Mouse (Mus musculus) cerebellum, adult 18-20 months (tissue): ENCODE results near the gene Ints14.
"Not testable (repeated sequence)": the region's sequence is repeated elsewhere in the genome, so short reads cannot be mapped to it uniquely, and the experiment has no call there.

Experiments used
- DNase-seq, 2 experiments: peaks; one replicate each; pipeline ENCODE4 v3.0.0; 2021

Gene Ints14

GRCm38 (mm10) chr9:65020991-65021886 lies 60.5 kb downstream of the Ints14 start, which contains the start of gene Hacd3:
TSS of gene Hacd3 (minus strand) at chr9:65021693.
- peak; percentile 91 to 94 for DNase-seq

- no peak for DNase-seq
These were observed 61.3 kb downstream of the Ints14 start for GRCm38 (mm10) chr9:65021887-65022579.

- DNase-seq = no peak
These were observed 62.0 kb downstream of the Ints14 start for GRCm38 (mm10) chr9:65022580-65023135.

DNA sequence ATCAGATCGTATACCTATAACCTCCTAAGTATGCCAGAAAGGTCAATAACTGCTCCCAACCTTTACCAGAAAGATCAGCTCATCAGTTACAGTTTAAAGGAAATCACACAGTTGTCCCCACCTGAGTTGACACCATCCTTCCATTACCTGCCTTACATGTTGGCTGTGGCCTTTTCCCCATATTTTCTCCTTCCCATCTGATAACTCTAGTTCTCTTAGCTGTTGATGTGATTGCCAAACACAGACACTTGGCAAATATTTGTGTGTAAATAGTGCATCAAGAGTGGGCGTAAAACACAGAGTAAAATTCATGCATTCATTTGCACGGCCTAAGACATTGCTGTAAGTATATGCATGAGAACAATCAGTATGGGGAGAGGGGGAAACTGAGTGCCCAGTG lies 62.7 kb downstream of the Ints14 start:
- no peak for DNase-seq

- DNase-seq = no peak
These were observed 66.5 kb downstream of the Ints14 start for GRCm38 (mm10) chr9:65027241-65027640.

DNA sequence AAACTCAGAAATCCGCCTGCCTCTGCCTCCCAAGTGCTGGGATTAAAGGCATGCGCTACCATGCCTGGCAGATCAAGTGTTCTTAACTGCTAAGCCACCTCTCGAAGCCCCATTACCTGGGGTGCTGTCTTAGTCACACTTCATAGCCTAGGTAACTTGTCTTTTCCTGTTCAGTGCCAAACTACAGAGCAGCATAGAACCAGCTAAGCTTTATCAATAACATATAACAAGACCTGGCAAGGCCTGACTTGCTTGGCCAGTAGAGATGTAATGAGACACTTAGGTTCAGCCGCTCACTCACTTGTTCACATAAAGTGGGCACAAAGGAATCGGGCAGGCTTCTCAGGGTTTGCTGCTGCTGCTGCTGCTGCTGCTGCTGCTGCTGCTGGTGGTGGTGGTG lies 67.6 kb downstream of the Ints14 start:
- no peak for DNase-seq

- not testable (repeated sequence) for DNase-seq
These were observed 70.7 kb downstream of the Ints14 start for GRCm38 (mm10) chr9:65031355-65031754.

DNA sequence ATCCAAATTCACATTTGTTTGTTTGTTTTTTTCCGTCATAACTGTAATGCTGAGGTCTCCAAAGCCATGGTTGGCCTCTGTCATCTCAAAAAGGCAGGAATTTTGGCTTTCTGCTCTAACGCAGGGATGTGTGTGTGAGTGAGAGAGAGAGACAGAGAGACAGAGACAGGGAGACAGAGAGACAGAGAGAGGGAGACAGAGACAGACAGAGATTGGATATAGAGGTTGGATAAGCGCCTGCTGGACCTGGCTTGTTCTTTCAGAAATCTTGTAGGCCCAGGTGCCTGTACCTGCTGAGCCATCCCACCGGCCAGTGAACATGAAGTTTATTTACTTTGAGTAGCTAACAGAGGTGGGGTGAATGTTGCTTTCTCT lies 71.2 kb downstream of the Ints14 start:
- no peak for DNase-seq

DNA sequence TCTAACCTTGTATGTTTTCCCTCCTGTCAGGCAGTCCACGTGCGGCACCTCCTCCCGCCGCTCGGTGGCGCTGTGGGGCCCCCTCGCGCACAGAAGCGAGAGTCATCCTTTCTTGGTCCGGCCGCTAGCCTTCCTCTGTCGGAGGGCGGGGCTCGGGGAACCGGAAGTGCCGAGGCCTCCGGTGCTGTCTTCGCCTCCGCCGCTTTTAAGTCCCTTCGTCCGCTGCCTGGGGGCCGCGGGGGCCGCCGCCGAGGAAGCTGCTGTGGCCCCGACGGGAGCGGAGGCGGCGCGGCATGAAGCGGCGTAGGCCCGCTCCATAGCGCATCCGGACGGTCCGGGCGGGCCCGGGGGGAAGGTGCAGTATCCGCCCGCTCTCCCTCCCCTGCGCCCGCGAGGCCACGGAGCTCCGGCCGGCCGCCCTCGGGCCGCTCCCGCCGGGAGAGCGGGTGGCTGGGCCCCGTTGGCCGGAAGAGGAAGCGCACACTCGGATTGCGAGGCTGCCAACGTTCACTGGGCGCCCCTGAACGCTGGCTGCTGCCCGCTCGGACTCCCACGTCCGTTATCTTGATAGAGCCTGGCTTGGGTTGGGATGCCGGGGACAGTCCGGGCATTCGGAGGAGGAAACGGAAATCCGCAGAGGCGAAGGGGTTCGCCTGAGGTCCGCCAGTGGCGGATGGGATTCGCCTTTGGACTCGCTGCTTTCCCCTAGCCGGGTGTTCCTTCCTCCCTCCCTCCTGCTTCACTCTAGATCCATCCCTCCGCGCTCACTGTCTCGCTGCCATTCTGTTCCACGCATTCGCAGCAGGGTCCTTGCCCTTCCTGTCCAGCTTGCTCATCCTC lies 71.8 kb downstream of the Ints14 start, which contains the start of gene Dpp8:
Dpp8 (plus strand) TSS at position 146 of the 840 bp plus-strand sequence.
- DNase-seq = peak; percentile 94 to 95

GRCm38 (mm10) chr9:65036456-65036855 lies 75.8 kb downstream of the Ints14 start:
- DNase-seq = no peak
